Mouse (Mus musculus) thymus, adult 2 months (tissue): ENCODE measurements at regions not wholly inside any gene's neighbourhood (a gene's known extent, or its start where the extent isn't known, plus 50 kb on each side); places are given as distances from the start of the nearest gene placed in this dataset.

Experiments
- DNase-seq: peaks from one replicate; pipeline ENCODE4 v3.0.0; 2021
- H3K27ac ChIP-seq: fragments of 200-500 bp; 2 replicates; pipeline ENCODE4 v1.5.1; 2012; ENCODE audit warnings: low read length, control low read depth; ENCODE audit not compliant: control insufficient read depth, insufficient read depth
- H3K27me3 ChIP-seq: fragments of 200-500 bp; 2 replicates; pipeline ENCODE4 v1.6.1; 2012; ENCODE audit warnings: mild to moderate bottlenecking, low read length, moderate library complexity, mixed read lengths; ENCODE audit not compliant: control insufficient read depth, insufficient read depth
- H3K36me3 ChIP-seq: fragments of 200-500 bp; 2 replicates; pipeline ENCODE4 v1.6.1; 2012; ENCODE audit warnings: mild to moderate bottlenecking, low read length, moderate library complexity; ENCODE audit not compliant: control insufficient read depth, insufficient read depth
- H3K4me1 ChIP-seq: fragments of 200-500 bp; replicated peaks from 2 replicates; pipeline ENCODE4 v1.6.1; 2012; ENCODE audit warnings: low read length; ENCODE audit not compliant: control insufficient read depth, insufficient read depth
- H3K4me3 ChIP-seq: fragments of 200-500 bp; 2 replicates; pipeline ENCODE4 v1.5.1; 2012; ENCODE audit warnings: mild to moderate bottlenecking, low read length, control low read depth, moderate library complexity; ENCODE audit not compliant: control insufficient read depth, insufficient read depth
- CTCF ChIP-seq: fragments of 200-500 bp; IDR thresholded peaks from 2 replicates; pipeline ENCODE4 v1.5.1; 2012; ENCODE audit warnings: mild to moderate bottlenecking, control low read depth, low read length, moderate library complexity, borderline replicate concordance; ENCODE audit not compliant: control insufficient read depth, poor library complexity, insufficient read depth; ENCODE audit errors: extremely low read depth
- POLR2A ChIP-seq: fragments of 200-500 bp; IDR thresholded peaks from 2 replicates; pipeline ENCODE4 v1.6.1; 2012; ENCODE audit warnings: mild to moderate bottlenecking, low read length, control low read depth, moderate library complexity; ENCODE audit not compliant: control insufficient read depth, poor library complexity, insufficient read depth; ENCODE audit errors: extremely low read depth
- WGBS: fragments of 180-500 bp; shearing (Covaris S2); methylation state at CpG from one replicate; pipeline ENCODE4 v1.1.7; 2018; 5-methylcytosine and 5-hydroxymethylcytosine counted together

DNA sequence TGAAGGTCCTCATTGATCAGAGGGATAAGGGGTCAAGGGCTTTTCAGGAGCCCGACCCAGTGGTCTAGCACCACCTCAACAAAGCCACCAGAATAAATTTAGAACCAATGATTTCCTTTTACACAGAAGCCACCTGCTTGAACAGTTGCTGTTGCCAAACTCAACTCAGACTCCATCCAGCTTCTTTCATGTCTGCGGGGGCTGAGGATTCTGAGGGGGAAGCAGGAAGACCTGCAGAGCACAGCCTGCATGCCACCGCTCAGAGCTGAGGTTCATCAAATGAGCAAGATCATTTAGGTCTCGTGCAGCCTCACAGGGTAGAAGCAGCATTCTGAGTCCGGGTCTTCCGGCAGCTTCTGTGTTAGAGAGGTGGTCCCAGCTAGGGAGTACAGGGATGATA lies 231.6 kb upstream of the Kazn start:
- 86% methylated on average over 6 of the region's 6 CpGs for WGBS
- Histone ChIP-seq H3K36me3 (no peaks in the 10 kb centered on the region), H3K27me3 (no peaks in the 10 kb centered on the region), H3K27ac (no peak overlapping the region), H3K4me3 (no peak overlapping the region), H3K4me1 (no peaks in the 10 kb centered on the region)
- no peak for TF ChIP-seq CTCF
- DNase-seq, result no peak

GRCm38 (mm10) chr4:142467920-142468319 lies 228.7 kb upstream of the Kazn start:
- H3K27me3 ChIP-seq, result no peaks in the 10 kb centered on the region
- WGBS, result 53% methylated on average over 6 of the region's 6 CpGs
- no peak for TF ChIP-seq CTCF
- no peak for TF ChIP-seq POLR2A
- no peaks in the 10 kb centered on the region for H3K4me1 ChIP-seq
- DNase-seq, result no peak
- H3K27ac ChIP-seq, result no peak overlapping the region
- no peak overlapping the region for H3K4me3 ChIP-seq
- H3K36me3 ChIP-seq, result no peaks in the 10 kb centered on the region

DNA sequence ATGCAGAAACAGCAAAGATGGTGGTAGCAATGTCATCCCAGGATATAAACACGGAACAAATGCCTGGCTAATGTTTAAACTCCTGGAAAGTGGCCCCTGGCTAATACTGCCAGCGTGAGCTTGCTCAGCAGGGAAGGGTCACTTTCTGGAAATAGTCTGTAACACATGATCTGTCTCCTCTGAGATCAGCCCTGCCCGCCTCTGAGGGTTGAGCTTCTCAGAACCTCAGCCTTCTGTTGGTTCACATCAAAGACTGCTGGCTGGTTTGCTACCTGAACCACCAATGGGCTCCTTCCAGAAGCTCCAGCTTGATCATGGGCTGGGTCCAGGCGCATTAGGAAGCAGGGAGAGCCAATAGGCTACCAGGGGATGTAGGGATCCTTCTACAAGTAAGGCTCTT lies 226.0 kb upstream of the Kazn start:
- no peaks in the 10 kb centered on the region for H3K27me3 ChIP-seq
- no peak overlapping the region for H3K27ac ChIP-seq
- no peaks in the 10 kb centered on the region for H3K36me3 ChIP-seq
- no peak for TF ChIP-seq POLR2A
- TF ChIP-seq CTCF, result no peak
- H3K4me3 ChIP-seq, result no peak overlapping the region
- no peaks in the 10 kb centered on the region for H3K4me1 ChIP-seq
- 78% methylated on average over 4 of the region's 4 CpGs for WGBS
- no peak for DNase-seq

GRCm38 (mm10) chr4:142464066-142464465 lies 224.9 kb upstream of the Kazn start:
- Histone ChIP-seq H3K4me1 (no peaks in the 10 kb centered on the region), H3K27me3 (no peaks in the 10 kb centered on the region), H3K27ac (no peak overlapping the region), H3K4me3 (no peak overlapping the region), H3K36me3 (no peaks in the 10 kb centered on the region)
- no peak for TF ChIP-seq CTCF
- no peak for TF ChIP-seq POLR2A
- 91% methylated on average over 6 of the region's 6 CpGs for WGBS
- no peak for DNase-seq

- H3K27ac ChIP-seq, result no peak overlapping the region
- TF ChIP-seq CTCF (no peak), POLR2A (no peak)
- no peaks in the 10 kb centered on the region for H3K27me3 ChIP-seq
- no peaks in the 10 kb centered on the region for H3K4me1 ChIP-seq
- H3K36me3 ChIP-seq, result no peaks in the 10 kb centered on the region
- WGBS, result 91% methylated on average over 13 of the region's 13 CpGs
- no peak overlapping the region for H3K4me3 ChIP-seq
- no peak for DNase-seq
Measured at GRCm38 (mm10) chr4:142460468-142461086, 221.4 kb upstream of the Kazn start.

DNA sequence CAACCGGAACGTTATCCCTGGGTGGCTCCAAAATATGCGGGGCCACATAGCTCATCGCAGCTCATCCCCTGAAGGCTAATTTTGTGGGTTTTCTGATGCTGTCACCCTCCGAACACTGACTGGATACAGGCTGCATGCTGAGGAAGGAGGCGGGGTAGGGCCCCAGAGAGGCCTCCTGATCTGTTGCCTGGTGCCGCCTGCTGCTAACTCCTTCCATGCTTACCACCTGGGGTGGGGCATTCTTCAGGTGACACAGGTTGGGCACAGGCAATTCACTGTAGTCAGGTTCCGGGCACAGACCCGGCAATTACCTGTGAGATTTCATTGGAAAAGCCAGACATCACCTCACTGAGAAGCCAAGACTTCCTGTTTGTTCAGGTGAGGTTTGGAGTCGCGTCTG lies 213.4 kb upstream of the Kazn start:
- TF ChIP-seq POLR2A, result no peak
- TF ChIP-seq CTCF, result no peak
- H3K27me3 ChIP-seq, result no peaks in the 10 kb centered on the region
- WGBS, result 48% methylated on average over 11 of the region's 11 CpGs
- no peak for DNase-seq
- no peaks in the 10 kb centered on the region for H3K36me3 ChIP-seq
- H3K4me1 ChIP-seq, result no peaks in the 10 kb centered on the region
- H3K27ac ChIP-seq, result no peak overlapping the region
- H3K4me3 ChIP-seq, result no peak overlapping the region

DNA sequence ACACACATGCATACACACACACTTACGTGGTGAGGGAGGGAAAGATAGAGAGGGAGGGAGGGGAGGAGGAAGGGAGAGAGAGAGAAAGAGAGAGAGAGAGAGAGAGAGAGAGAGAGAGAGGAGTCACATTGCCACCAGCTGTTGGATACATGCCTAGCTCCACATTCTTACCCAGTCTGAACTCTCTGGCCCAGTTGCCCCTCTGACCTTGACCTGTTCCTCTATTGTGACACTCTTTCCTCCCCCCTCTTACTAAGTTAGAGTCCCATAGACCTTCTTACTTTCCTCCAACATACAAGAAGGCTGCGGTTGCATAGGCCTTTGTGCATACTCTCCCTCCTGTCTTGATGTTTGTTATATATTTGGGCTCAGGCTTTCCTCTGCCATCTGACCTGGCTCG lies 211.7 kb upstream of the Kazn start:
- Histone ChIP-seq H3K4me3 (no peak overlapping the region), H3K4me1 (no peaks in the 10 kb centered on the region), H3K27me3 (no peaks in the 10 kb centered on the region), H3K36me3 (no peaks in the 10 kb centered on the region), H3K27ac (no peak overlapping the region)
- DNase-seq, result no peak
- WGBS, result 94% methylated on average over 3 of the region's 3 CpGs
- no peak for TF ChIP-seq CTCF
- no peak for TF ChIP-seq POLR2A
